Mouse (Mus musculus) embryonic facial prominence, embryonic 14.5 days (tissue): Measurements from ENCODE around the gene Suz12. TPM values are rescaled to one million over a fixed set of nuclear protein-coding genes. Genes with fewer than 3 reads are reported as not detected.
A peak's percentile ranks its signal among the peaks of the same experiment; 100 is the strongest.

ENCODE experiments used
- ATAC-seq: fragments of 200-750 bp; cut with Nextera tagmentation; 2 replicates; pipeline ENCODE4 v1.8.0; 2017; ENCODE audit warnings: low read depth, moderate number of reproducible peaks, moderate TSS enrichment
- DNase-seq: peaks from one replicate; pipeline ENCODE4 v3.0.0-alpha.2; 2015; ENCODE audit warnings: low spot score
- H3K27ac ChIP-seq: fragments of 300-500 bp; sonication (generic); replicated peaks from 2 replicates; pipeline ENCODE4 v1.5.1; 2014; ENCODE audit warnings: low read depth, mild to moderate bottlenecking, low read length, moderate library complexity
- H3K27me3 ChIP-seq: fragments of 300-500 bp; sonication (generic); replicated peaks from 2 replicates; pipeline ENCODE4 v1.6.1; 2014; ENCODE audit warnings: low read length; ENCODE audit not compliant: control insufficient read depth, insufficient read depth
- H3K36me3 ChIP-seq: fragments of 300-500 bp; sonication (generic); 2 replicates; pipeline ENCODE4 v1.6.1; 2014; ENCODE audit warnings: low read length, mixed read lengths; ENCODE audit not compliant: control insufficient read depth, insufficient read depth
- H3K4me1 ChIP-seq: fragments of 300-500 bp; sonication (generic); 2 replicates; pipeline ENCODE4 v1.6.1; 2014; ENCODE audit warnings: antibody characterized with exemption, low read length; ENCODE audit not compliant: control insufficient read depth, insufficient read depth
- H3K4me2 ChIP-seq: fragments of 300-500 bp; sonication (generic); 2 replicates; pipeline ENCODE4 v1.6.1; 2014; ENCODE audit warnings: low read depth, mild to moderate bottlenecking, low read length, moderate library complexity, mixed read lengths
- H3K4me3 ChIP-seq: fragments of 300-500 bp; sonication (generic); 2 replicates; pipeline ENCODE4 v1.5.1; 2014; ENCODE audit warnings: low read depth, mild to moderate bottlenecking, low read length
- H3K9ac ChIP-seq: fragments of 300-500 bp; sonication (generic); 2 replicates; pipeline ENCODE4 v1.6.1; 2014; ENCODE audit warnings: low read depth, mild to moderate bottlenecking, low read length, moderate library complexity, mixed read lengths
- H3K9me3 ChIP-seq: fragments of 300-500 bp; sonication (generic); 2 replicates; pipeline ENCODE4 v1.6.1; 2016; ENCODE audit warnings: low read length; ENCODE audit not compliant: control insufficient read depth
- WGBS: fragments of 180-500 bp; shearing (Covaris S2); extraction: QIAGEN DNeasy Blood & Tissue Kit; methylation state at CpG from one replicate; pipeline ENCODE4 v1.1.7; 2014; 5-methylcytosine and 5-hydroxymethylcytosine counted together
- polyA plus RNA-seq: library from polyadenylated mRNA; unstranded; fragments of >200 nt; fragmentation: Nextera tagmentation; extraction: Ambion mirVana; gene quantifications from 2 replicates; pipeline ENCODE4 v1.2.1, GENCODE M21; 2014

Gene Suz12
- polyA plus RNA-seq, 1 experiment from 2014 or later, result 19.0 TPM

GRCm38 (mm10) chr11:80019792-80020191 is 26.9 kb downstream of the Suz12 start:
- Histone ChIP-seq H3K4me3 (no peak overlapping the region), H3K36me3 (peaks cover 81% of the 10 kb centered on the region), H3K4me2 (no peak overlapping the region), H3K27ac (no peak overlapping the region), H3K27me3 (no peaks in the 10 kb centered on the region), H3K9me3 (no peaks in the 10 kb centered on the region), H3K4me1 (no peaks in the 10 kb centered on the region), H3K9ac (no peak overlapping the region)
- DNase-seq, result no peak
- WGBS, result 92% methylated on average over 1 of the region's 1 CpGs
- ATAC-seq, result no peak

GRCm38 (mm10) chr11:80021306-80021705 is 28.4 kb downstream of the Suz12 start:
- DNase-seq (no peak), ATAC-seq (no peak)
- H3K36me3 ChIP-seq, result peaks cover 81% of the 10 kb centered on the region
- no peaks in the 10 kb centered on the region for H3K27me3 ChIP-seq
- no peak overlapping the region for H3K9ac ChIP-seq
- H3K4me3 ChIP-seq, result no peak overlapping the region
- H3K4me2 ChIP-seq, result no peak overlapping the region
- WGBS, result 89% methylated on average over 4 of the region's 4 CpGs
- no peak overlapping the region for H3K27ac ChIP-seq
- H3K9me3 ChIP-seq, result no peaks in the 10 kb centered on the region
- no peaks in the 10 kb centered on the region for H3K4me1 ChIP-seq

GRCm38 (mm10) chr11:80037495-80037894 is 44.6 kb downstream of the Suz12 start:
- H3K4me2 ChIP-seq, result no peak overlapping the region
- no peak overlapping the region for H3K4me3 ChIP-seq
- no peaks in the 10 kb centered on the region for H3K27me3 ChIP-seq
- no peak overlapping the region for H3K27ac ChIP-seq
- no peak overlapping the region for H3K9ac ChIP-seq
- H3K36me3 ChIP-seq, result peaks cover 24% of the 10 kb centered on the region
- DNase-seq (no peak), ATAC-seq (no peak)
- no peaks in the 10 kb centered on the region for H3K4me1 ChIP-seq
- H3K9me3 ChIP-seq, result no peaks in the 10 kb centered on the region
- 68% methylated on average over 8 of the region's 8 CpGs for WGBS

- Histone ChIP-seq H3K27ac (no peak overlapping the region), H3K4me1 (no peaks in the 10 kb centered on the region), H3K4me3 (no peak overlapping the region), H3K9me3 (no peaks in the 10 kb centered on the region), H3K9ac (no peak overlapping the region), H3K27me3 (no peaks in the 10 kb centered on the region), H3K4me2 (no peak overlapping the region), H3K36me3 (peaks cover 17% of the 10 kb centered on the region)
- ATAC-seq (no peak), DNase-seq (peak; percentile 42)
- 53% methylated on average over 10 of the region's 10 CpGs for WGBS
Observed at GRCm38 (mm10) chr11:80042615-80043418, 49.9 kb downstream of the Suz12 start.

- H3K9me3 ChIP-seq, result no peaks in the 10 kb centered on the region
- no peak overlapping the region for H3K4me2 ChIP-seq
- H3K4me1 ChIP-seq, result no peaks in the 10 kb centered on the region
- peaks cover 23% of the 10 kb centered on the region for H3K36me3 ChIP-seq
- no peak overlapping the region for H3K27ac ChIP-seq
- WGBS, result 81% methylated on average over 8 of the region's 8 CpGs
- no peak overlapping the region for H3K4me3 ChIP-seq
- no peak overlapping the region for H3K9ac ChIP-seq
- DNase-seq (no peak), ATAC-seq (no peak)
- no peaks in the 10 kb centered on the region for H3K27me3 ChIP-seq
Observed at GRCm38 (mm10) chr11:80043419-80043817, 50.5 kb downstream of the Suz12 start.

- WGBS, result 72% methylated on average over 7 of the region's 7 CpGs
- no peaks in the 10 kb centered on the region for H3K4me1 ChIP-seq
- DNase-seq, result no peak
- no peak overlapping the region for H3K4me3 ChIP-seq
- H3K27me3 ChIP-seq, result no peaks in the 10 kb centered on the region
- no peak for ATAC-seq
- H3K27ac ChIP-seq, result no peak overlapping the region
- H3K36me3 ChIP-seq, result peaks cover 38% of the 10 kb centered on the region
- H3K9ac ChIP-seq, result no peak overlapping the region
- no peaks in the 10 kb centered on the region for H3K9me3 ChIP-seq
- no peak overlapping the region for H3K4me2 ChIP-seq
Observed at GRCm38 (mm10) chr11:80046856-80047255, 54.0 kb downstream of the Suz12 start.

GRCm38 (mm10) chr11:80050088-80050487 is 57.2 kb downstream of the Suz12 start:
- Histone ChIP-seq H3K27ac (0 out of 2 replicates have a peak overlapping the region, but pooled peaks have one; percentile 2), H3K4me1 (no peaks in the 10 kb centered on the region), H3K27me3 (no peaks in the 10 kb centered on the region), H3K9ac (no peak overlapping the region), H3K9me3 (no peaks in the 10 kb centered on the region), H3K36me3 (peaks cover 57% of the 10 kb centered on the region), H3K4me3 (no peak overlapping the region), H3K4me2 (no peak overlapping the region)
- peak; percentile 78 for DNase-seq
- WGBS, result 39% methylated on average over 2 of the region's 2 CpGs
- peak; percentile 91 for ATAC-seq

- DNase-seq (peak; percentile 64), ATAC-seq (no peak)
- Histone ChIP-seq H3K4me3 (no peak overlapping the region), H3K4me1 (no peaks in the 10 kb centered on the region), H3K4me2 (no peak overlapping the region), H3K27ac (no peak overlapping the region), H3K27me3 (no peaks in the 10 kb centered on the region), H3K9me3 (no peaks in the 10 kb centered on the region), H3K9ac (no peak overlapping the region), H3K36me3 (peaks cover 65% of the 10 kb centered on the region)
- 57% methylated on average over 7 of the region's 7 CpGs for whole genome bisulfite sequencing
Observed at GRCm38 (mm10) chr11:80052456-80052855, 59.5 kb downstream of the Suz12 start.

- H3K27me3 ChIP-seq, result no peaks in the 10 kb centered on the region
- H3K4me1 ChIP-seq, result no peaks in the 10 kb centered on the region
- no peak overlapping the region for H3K4me2 ChIP-seq
- H3K4me3 ChIP-seq, result no peak overlapping the region
- no peaks in the 10 kb centered on the region for H3K9me3 ChIP-seq
- no peak overlapping the region for H3K27ac ChIP-seq
- ATAC-seq (no peak), DNase-seq (no peak)
- H3K9ac ChIP-seq, result no peak overlapping the region
- 90% methylated on average over 5 of the region's 5 CpGs for WGBS
- H3K36me3 ChIP-seq, result peaks cover 66% of the 10 kb centered on the region
Observed at GRCm38 (mm10) chr11:80053171-80053570, 60.3 kb downstream of the Suz12 start.
